Mouse (Mus musculus): Measurements from ENCODE around the gene Cep162.

Cep162 gene

DNA sequence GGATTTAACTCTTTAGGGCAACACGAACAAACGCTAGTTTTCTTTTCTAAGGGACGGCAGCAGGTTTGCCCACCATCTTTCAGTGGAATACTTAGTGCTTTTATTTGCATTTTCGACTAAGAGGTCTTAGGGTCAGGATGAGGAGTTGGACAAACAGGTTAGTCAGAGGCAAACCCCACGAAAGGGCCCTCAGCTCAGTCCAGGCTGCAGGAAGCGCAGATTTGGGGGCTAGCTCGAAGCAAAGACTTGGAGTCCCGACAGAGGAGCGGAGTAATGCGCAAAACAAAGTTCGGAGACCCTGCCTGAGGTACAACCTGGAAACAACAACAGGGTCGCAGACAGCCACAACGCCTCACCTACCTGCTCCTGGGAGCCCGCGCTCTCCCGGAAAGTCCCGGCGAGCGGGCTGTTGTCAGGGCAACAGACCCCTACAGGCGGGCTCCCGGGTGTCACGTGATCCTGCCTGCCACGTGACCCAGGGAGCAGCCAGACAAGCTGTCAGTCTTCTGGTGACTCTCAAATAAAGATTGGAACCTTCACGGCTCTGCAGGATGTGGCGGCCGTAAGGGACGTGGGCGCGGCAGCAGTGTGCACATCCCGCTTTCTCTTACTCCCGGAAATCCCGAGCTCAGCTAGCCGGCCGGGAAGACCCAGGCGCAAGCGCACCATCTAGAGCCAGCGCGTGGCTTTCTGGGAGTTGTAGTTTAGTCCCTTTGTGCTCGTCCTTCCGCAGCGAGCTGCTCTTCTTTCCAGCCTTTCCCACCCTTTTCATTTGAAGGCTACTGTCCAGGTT is at the start of gene Cep162:
TSS of gene Cep162 (minus strand) at position 634 of the 793 bp plus-strand sequence.
- DNase-seq (ENCODE audit: low spot score in 2 of 2): peak; percentile 90 to 96

DNA sequence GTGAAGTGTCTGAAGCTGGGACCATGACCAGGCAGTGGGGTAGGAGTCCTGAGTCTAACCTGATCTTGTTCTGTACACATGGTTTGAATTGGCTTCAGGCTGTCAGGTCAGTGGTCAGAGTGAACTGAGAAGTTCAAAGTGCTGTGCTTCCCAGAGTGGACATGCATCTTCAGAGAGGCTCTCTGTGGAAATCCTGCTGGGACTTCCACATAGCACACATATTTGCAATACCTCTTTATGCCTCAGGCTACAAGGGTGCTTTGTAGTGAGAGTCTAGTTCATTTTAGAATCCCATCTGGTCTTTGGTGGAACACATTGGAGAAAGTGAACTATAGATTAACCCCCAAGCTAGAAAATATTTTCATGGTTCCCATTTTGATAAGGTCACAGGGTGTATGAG is 47.9 kb upstream of the Cep162 start:
- DNase-seq (ENCODE audit: low spot score in 2 of 2): no peak

DNA sequence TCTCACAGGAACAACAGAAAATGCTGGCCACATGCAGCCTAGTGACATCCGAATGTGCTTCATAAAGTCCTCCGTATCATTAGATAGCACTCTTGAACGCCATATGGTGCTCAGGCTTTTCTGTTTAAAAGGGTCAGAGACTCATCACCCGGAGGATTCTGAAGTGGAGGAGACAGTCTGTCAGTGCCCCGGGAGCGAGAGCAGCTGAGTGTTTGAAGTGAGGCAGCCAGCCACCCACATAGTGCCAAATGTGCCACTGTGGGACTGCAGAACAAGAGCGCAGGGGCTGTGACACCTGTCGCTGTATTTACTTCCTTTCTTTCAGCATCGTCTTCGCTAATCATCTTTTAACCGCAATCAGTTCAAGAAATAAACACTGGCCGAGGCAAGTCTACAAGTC is 43.6 kb upstream of the Cep162 start:
- peak; percentile 10 to 15 for DNase-seq (ENCODE audit: low spot score in 2 of 2)

DNA sequence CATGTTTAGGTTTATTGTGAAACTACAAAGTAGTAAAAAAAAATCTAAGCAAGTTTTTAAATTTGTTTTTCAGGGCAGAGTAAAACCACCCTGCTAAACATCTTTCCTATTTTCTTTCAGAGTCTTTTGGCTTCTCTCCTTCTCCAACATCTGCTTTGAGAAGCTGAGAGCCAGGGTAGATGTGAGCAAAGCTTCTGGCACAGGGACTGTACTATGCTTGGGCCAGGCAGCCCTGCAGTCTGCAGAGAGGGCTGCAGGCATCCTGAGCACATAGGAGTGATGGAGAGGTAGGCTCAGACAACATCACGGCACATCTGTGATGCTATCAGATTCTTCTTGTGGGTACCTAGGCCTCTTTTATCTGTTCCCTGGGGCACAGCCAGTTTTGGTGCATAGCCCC is 42.2 kb upstream of the Cep162 start:
- DNase-seq (ENCODE audit: low spot score in 2 of 2): peak in 1 of 2 experiments; percentile 3

DNA sequence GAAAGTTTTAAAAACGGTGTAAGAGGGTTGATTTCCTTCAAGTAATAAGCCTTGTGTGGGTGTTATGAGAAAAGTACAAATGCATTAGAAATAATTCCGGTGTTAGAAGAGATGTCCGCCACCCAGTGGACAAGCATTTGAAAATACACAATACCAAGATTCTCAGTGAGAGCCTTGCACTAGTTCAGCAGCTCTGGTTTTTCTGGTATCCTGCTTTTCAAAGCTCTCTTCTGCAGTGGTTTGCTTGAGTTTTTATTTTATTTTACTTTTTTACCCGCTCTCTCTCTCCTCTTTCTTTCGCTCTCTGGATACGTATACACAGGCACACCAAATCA is 327 bp upstream of the Cep162 start:
- DNase-seq (ENCODE audit: low spot score in 2 of 2): no peak

DNA sequence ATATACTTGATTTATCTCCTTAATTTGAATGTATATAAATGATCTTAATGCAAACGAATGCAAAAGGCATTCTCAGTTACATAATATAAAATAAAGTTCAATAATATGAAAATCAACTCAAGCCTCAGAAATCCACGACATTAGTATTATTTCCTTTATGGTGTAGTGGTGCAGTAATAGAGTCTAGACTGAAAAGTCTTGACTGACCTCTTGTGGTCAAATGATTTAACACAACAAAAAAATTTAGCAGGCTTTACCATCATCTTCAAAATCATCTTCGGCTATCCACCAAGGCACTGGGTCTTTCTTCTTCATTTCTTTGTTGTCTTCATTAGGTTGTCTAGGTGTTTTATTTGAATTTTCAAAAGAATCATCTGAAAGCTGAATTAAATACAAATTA is 7.2 kb downstream of the Cep162 start:
- DNase-seq (ENCODE audit: low spot score in 2 of 2): no peak

DNA sequence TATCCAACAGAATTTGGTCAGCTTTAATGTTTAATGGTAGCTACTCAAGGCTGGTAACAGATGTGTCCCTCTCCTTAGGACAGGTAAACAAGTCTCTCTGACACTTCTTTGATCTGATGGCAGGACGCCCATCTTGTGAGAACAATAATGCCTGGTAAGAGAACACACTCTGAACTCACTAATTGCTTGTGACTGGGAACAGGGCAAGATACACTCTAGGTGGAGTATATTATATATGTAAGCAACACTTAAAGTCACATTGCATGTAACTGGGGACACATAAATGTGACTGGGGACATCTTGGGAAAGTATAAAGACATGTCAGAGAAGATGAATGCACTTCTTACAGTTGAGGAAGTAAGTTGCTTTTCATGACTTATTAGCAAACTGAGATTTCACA is 7.7 kb downstream of the Cep162 start:
- no peak for DNase-seq (ENCODE audit: low spot score in 2 of 2)

DNA sequence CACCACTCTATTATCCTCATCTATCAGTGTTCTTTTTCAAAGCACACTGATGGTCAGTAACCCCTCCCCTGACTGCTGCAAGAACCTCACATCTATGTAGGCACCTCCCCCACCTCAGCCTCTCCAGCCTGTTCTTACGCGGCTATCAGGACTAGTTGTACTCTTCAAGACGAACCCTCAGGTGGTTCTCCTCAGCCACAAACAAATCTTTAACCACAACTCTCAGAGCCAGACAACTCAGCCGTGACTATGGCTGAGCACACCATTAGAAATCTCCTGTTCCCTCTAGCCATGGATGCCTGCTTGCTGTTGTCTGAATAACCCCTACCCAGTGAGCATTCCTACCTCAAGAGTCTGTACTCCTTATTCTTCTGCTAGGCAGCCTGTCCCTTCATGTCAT is 42.1 kb downstream of the Cep162 start:
- no peak for DNase-seq (ENCODE audit: low spot score in 2 of 2)

DNA sequence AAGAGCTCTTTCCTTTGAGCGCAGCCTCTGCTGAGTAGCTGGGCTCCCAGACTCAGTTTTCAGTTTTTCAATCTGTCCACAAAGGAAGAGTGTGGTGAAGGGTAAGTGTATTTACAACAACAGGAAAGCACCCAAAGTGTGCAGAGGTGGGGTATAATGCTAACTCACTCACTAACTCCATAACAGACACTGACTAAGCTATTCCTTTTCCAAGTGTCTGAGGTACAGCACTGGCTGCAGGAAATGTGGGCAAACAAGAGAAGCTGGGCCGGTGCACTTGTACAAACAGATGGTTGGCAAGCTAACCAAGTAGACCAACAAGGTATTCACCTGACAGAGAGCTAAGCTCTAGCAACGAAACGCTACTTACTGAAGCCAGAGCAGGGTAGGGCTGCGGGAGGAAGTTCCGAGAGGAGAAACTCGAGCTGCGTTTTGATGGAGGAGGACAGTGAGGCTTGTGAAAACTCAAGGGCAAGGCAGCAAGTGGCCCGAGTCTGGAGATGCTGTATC is 44.5 kb downstream of the Cep162 start:
- DNase-seq (ENCODE audit: low spot score in 2 of 2): no peak

DNA sequence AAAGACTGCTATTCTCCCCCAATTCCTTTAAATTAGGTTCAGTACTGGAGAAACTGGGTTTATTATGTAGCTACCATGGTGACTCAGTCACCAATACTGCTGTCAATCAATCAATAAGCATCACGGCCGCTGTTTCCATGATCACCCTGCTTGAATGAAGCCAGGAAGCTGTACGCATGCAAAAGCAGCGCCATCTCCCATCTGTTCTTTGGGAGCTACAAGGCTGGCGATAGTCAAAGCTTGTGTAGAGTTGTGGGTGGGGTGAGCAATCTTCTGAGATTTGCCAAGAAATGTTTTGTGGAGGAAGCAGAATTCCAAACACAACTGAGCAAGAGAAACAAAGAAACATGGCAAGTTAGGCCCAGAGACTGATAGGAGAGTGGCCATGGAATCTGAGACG is 52.9 kb downstream of the Cep162 start:
- peak; percentile 35 to 61 for DNase-seq (ENCODE audit: low spot score in 2 of 2)

DNA sequence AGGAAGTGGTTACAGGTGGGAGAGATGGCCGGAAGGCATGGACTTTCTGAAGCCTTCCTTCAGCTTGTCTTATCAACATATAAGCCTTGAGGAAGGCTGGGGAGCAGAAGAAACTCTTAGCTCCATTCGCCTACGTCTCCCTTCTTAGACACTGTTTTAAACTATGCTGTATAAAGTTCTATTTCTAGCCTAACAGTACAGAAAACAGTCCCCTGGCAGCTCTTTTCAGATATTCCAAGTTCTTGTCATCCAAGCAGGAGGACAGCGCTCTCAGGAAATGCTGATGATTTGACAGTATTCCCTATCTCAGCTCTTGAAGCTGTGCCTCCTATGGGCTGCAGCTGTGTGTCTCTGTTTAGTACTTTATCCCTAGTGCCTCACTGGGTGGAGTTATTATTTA is 54.4 kb downstream of the Cep162 start:
- no peak for DNase-seq (ENCODE audit: low spot score in 2 of 2)

DNA sequence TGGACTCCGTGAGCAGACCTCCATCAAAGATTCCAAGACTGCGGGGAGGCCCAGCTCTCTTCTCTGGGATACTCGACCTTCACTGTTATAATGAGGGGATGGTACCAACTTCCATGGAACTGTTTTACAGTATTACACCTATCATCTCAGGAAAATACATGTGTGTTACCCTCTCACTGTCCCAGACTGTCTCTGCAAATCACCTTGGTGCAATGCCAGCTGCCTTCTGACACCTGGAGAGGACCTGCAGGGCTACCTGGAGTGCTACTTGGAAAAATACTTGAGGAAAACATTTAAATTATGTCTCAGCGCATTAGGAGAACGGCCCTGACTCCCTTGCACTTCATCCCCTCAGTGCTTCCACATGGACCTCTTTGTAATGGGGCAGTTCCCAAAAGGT is 54.9 kb downstream of the Cep162 start:
- no peak for DNase-seq (ENCODE audit: low spot score in 2 of 2)

DNA sequence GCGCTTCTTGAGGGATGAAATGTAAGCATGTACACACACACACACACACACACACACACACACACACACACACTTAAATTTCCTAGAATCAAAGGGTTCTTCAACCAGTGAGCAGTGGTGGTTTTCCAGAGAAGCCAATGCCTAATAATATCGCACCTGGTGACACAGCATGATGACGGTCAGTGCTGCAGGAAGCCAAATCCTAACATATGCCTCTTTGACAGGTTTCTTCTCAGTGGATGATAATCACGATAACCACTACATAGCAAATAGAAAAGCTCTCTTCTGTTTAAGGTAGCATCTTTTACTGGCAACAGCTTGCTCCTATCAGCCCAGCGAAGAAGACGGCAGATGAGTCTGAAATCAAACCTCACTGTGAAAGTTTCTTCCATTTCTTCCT is 57.3 kb downstream of the Cep162 start:
- DNase-seq (ENCODE audit: low spot score in 2 of 2): no peak

DNA sequence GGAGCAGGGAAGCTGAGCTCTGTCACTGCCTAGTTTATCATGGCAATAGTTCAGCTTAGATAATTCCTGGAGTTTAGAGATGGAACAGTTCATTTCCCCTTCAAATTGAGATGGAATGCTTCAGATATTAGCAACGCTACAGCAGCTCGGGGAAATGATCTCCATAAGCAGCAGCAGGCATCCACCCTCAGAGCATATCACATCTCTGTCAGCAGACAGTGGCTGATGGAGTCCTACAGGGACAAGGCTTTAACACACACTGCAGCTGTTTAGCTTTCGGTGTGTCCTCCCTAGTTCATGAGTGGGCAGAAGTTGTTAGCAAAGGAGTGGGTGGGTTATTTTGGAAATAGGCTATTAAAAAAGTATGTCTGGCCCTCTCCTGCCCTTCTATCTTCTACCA is 58.1 kb downstream of the Cep162 start:
- DNase-seq (ENCODE audit: low spot score in 2 of 2): peak in 1 of 2 experiments; percentile 11

DNA sequence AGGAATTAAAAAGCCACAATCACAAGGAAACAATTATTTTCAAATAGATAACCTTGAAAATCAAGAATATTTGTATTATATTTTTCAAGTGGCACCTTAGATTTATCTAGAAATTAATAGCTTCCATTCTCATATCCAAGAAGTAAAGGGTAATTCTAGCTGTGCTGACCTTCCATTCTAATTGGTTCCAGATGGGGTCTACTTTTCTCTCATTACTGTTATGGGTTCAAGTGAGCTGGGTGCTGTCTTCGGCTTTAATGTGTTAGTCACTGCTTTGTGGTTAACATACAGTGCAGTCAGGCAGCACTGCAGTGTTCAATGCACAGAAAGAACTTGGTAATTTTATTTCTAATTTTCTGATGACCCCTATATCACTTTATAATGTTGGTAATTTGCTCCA is 61.6 kb downstream of the Cep162 start:
- DNase-seq (ENCODE audit: low spot score in 2 of 2): no peak

DNA sequence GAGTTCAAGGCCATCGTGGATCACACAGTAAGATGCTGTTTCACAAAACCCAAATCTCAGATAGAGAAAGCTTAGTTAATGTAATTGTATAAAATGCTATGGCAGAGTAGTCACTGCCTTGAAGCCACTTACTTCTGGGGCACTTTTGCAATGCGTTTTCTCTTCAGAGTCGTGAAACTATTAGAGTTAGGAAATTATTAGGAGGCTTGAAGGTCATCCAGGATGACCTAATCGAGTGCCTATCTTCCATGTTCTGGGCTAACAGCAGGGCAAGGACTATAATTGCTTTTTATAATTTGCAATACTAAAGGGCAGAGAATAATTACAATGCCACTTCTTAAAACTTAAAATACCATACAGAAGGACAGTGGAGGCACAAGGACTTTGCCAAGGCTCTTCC is 68.0 kb downstream of the Cep162 start:
- no peak for DNase-seq (ENCODE audit: low spot score in 2 of 2)

DNA sequence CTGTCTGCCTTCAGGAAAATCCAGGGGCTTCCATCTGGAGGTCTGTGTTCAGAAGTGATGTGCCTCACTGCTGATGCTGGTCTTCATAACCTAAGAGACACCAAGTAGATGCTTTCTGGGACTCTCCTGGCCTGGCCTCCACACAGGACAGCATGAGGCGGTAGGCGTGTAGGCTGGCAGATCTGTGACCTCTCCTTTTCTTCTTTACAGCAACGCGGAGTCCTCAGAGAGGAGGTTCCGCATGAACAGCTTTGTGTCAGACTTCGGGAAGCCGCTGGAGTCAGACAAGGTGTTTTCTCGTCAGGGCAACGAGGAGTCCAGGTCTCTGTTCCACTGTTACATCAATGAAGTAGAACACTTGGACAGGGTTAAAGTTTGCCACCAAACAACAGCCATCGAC is 73.1 kb downstream of the Cep162 start:
- no peak for DNase-seq (ENCODE audit: low spot score in 2 of 2)

DNA sequence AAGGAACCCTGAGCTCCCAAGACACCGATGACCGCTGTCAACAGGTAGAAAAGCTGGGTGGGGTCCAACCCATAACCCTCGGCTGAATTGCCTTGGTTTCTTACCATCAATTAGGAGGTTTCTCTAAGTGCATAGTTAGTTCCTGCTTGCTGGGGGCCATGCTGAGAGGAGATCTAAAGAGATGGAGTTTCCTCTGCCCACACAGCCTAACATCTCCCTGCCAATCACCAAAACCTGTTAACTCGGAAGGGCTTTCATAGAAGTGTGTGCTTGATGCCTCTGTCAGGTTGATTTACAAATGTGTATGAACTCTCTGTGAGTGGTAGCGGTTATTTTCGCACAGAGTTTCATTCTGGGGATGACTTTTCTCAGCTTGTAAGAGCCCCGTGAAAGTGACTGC is 76.8 kb downstream of the Cep162 start:
- DNase-seq (ENCODE audit: low spot score in 2 of 2): no peak

DNA sequence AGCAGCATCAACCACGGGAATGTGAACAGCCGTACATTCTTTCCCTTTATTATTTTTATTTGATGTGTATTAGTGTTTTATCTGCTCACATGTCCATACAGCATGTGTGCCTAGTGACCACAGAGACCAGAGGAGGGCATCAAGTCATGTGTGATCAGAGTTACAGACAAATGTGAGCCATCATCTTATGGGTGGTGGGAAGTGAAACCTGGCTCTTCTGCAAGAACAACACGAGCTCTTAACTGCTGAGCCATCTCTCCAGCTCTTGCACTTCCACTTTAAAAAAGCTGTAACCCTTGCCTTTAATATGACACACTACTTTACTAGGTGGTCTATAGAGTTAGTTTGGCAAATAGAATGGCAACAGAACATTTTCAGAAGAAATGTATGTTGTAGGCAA is 83.8 kb downstream of the Cep162 start:
- no peak for DNase-seq (ENCODE audit: low spot score in 2 of 2)

DNA sequence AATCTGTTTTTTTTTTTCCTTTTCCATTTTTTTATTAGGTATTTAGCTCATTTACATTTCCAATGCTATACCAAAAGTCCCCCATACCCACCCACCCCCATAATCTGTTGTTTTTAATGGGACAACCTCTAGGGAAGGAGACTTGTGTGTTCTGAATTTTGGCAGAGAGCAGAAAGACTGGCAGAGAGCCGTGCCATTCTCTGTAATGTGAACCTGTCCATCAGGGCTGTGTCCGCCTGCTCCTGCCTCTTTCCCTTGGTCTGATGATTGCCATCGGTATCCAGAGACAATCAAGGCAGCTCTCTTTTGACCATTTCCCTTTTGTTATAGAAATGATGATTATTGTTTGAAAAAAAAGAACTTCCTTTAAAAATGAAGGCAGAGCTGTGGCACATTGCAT is 84.4 kb downstream of the Cep162 start:
- DNase-seq (ENCODE audit: low spot score in 2 of 2): no peak

DNA sequence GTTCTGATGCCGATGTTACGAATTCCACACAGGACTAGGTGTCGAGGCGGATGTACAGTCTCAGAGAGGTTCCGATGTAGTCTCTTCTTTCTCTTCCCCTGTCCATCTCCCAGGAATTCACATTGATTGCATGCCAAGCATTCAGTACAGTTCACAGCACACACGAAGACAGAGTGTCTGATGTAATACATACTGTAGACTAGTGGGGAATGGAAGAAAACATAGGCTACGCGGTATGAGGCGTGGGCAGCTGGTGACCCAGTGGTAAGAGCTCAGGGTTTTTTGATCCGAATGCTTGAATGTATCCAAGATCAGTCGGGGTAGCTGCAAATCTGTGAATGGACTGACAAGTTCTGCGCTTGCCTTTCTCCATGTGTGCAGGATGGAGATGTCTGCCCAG is 86.2 kb downstream of the Cep162 start:
- DNase-seq (ENCODE audit: low spot score in 2 of 2): no peak

DNA sequence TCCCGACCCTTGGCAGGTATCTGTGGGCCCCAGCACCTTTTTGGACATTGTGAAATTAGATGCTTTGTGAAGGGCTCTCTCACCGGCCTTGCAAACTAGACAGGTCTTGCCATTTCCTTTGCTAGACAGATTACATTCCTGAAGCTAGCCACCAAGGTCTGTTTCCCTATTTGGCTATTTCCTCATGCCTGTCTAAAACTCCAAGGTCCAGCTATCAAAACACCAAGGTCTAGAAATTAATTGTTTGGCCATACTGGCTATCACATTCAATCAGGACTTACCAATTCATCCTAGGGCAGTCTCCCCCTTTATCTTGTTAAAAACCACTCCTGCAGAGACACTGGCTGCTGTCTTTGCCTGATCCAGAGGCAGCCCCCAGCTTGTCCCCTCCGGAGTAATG is 87.3 kb downstream of the Cep162 start:
- no peak for DNase-seq (ENCODE audit: low spot score in 2 of 2)

DNA sequence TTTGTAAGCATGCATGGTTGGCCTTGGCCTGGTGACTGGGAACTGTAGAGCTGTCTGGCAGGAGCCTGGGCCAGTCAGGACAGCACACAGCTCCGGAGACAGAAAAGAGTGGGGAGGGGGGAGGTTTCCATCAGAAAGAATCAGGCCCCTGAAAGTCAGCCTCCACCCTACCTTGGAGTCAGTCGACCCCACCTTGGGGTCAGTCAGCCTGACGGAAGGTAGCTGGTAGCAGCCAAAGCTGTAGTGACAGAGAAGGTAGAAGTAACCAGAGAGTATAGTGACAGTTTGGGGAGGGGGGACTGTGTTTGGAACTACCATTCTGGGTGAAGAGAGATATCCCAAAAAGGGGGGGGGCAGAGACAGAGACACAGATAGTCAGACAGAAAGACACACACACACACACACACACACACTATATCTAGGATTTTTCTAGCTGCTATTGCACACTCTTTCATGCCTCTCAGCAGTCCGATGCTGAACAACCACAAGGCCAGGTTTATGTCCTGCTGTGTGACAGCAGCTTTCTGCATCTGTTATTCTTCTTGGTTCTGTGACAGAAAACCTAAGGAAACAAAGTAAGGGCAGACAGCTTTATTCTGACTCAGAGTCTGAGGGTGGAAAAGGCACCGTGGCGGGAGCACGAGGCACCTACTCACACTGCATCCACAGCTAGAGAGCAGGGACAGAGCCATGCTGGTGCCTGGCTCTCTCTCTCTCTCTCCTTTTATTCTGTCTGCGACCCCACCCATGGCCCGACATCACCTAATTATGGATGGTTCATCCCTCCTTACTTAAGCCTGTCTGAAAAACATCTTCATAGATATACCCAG is 88.1 kb downstream of the Cep162 start:
- DNase-seq (ENCODE audit: low spot score in 2 of 2): peak; percentile 32 to 35
